Mouse (Mus musculus) bone marrow, adult 2 months (tissue): ENCODE measurements at regions not wholly inside any gene's neighbourhood (a gene's known extent, or its start where the extent isn't known, plus 50 kb on each side); places are given as distances from the start of the nearest gene placed in this dataset.

Experiments
- CTCF ChIP-seq: fragments of 200-500 bp; IDR thresholded peaks from 2 replicates; pipeline ENCODE4 v1.5.1; 2011; ENCODE audit warnings: low read length, control low read depth; ENCODE audit not compliant: control insufficient read depth, insufficient read depth
- POLR2A ChIP-seq: fragments of 200-500 bp; IDR thresholded peaks from 2 replicates; pipeline ENCODE4 v1.6.1; 2011; ENCODE audit warnings: low read depth, mild to moderate bottlenecking, control low read depth, low read length, borderline replicate concordance; ENCODE audit not compliant: control insufficient read depth

DNA sequence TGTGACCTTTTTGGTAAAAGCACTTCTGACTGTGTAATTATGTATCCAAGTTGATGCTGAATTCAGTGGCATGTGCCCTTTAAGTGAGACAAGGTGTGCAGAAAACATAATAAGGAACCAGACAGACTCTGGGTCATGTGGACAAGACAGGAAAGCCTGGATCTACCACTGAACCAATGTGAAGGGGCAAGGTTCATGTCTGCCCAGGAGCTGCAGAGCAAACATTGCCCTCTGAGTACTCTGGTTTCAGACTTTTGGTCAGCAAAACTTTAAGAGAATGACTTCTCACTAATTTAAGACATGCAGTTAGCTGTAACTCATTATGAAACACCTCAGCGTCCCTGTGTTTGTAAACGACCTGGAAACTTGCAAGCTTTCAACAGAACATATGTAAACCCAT lies 68.3 kb upstream of the N6amt1 start:
- TF ChIP-seq CTCF (no peak), POLR2A (no peak)
